Mouse (Mus musculus) spleen, adult 2 months (tissue): ENCODE measurements around the gene Tnfrsf1a. TPM values are rescaled to one million over a fixed set of nuclear protein-coding genes. Genes with fewer than 3 reads are reported as not detected.
A peak's percentile ranks its signal among the peaks of the same experiment; 100 is the strongest.

Source experiments
- DNase-seq, 2 experiments: peaks; one replicate each; pipeline versions ENCODE4 v3.0.0 to v3.0.0-alpha.2; 2012 to 2021; ENCODE audit warnings: low spot score in 2 of 2, low read depth in 1 of 2
- H3K27ac ChIP-seq: fragments of 200-500 bp; 2 replicates; pipeline ENCODE4 v1.5.1; 2012; ENCODE audit warnings: low read length, inconsistent platforms; ENCODE audit not compliant: insufficient read depth
- H3K27me3 ChIP-seq: fragments of 200-500 bp; 2 replicates; pipeline ENCODE4 v1.6.1; 2012; ENCODE audit warnings: mild to moderate bottlenecking, moderate library complexity, low read length, inconsistent platforms; ENCODE audit not compliant: control insufficient read depth, insufficient read depth
- H3K36me3 ChIP-seq: fragments of 200-500 bp; 2 replicates; pipeline ENCODE4 v1.6.1; 2012; ENCODE audit warnings: mild to moderate bottlenecking, low read length, inconsistent platforms; ENCODE audit not compliant: control insufficient read depth, insufficient read depth
- H3K4me1 ChIP-seq: fragments of 200-500 bp; 2 replicates; pipeline ENCODE4 v1.6.1; 2011; ENCODE audit warnings: inconsistent platforms; ENCODE audit not compliant: control insufficient read depth, insufficient read depth, insufficient read length
- H3K4me3 ChIP-seq: fragments of 200-500 bp; 2 replicates; pipeline ENCODE4 v1.5.1; 2011; ENCODE audit warnings: mild to moderate bottlenecking, inconsistent platforms; ENCODE audit not compliant: insufficient read depth, insufficient read length; ENCODE audit errors: extremely low read depth
- CTCF ChIP-seq: fragments of 200-500 bp; IDR thresholded peaks from 2 replicates; pipeline ENCODE4 v1.5.1; 2011; ENCODE audit warnings: mild to moderate bottlenecking, inconsistent platforms; ENCODE audit not compliant: insufficient read depth, insufficient read length, insufficient replicate concordance; ENCODE audit errors: extremely low read depth
- POLR2A ChIP-seq: fragments of 200-500 bp; IDR thresholded peaks from 2 replicates; pipeline ENCODE4 v1.6.1; 2011; ENCODE audit warnings: low read depth, low read length, inconsistent platforms
- WGBS: fragments of 180-500 bp; shearing (Covaris S2); methylation state at CpG from one replicate; pipeline ENCODE4 v1.1.7; 2018; 5-methylcytosine and 5-hydroxymethylcytosine counted together
- polyA plus RNA-seq: library from polyadenylated mRNA; depleted of rRNA; stranded (reverse); fragments of >200 nt; gene quantifications from 2 replicates; pipeline ENCODE4 v1.2.3, GENCODE M21; 2012

The Tnfrsf1a gene
- polyA plus RNA-seq, 1 experiment, result 51.3 TPM

GRCm38 (mm10) chr6:125365522-125365921 is 16.4 kb downstream of the Tnfrsf1a start:
- no peak overlapping the region for H3K4me3 ChIP-seq
- H3K27me3 ChIP-seq, result no peaks in the 10 kb centered on the region; the same call in 1 of the 2 replicates
- DNase-seq, result no peak
- 65% methylated on average over 5 of the region's 5 CpGs for WGBS
- no peak overlapping the region for H3K27ac ChIP-seq
- peaks cover 15% of the 10 kb centered on the region; the same call in 1 of the 2 replicates for H3K4me1 ChIP-seq
- no peak for TF ChIP-seq CTCF
- H3K36me3 ChIP-seq, result peaks cover 4% of the 10 kb centered on the region; the same call in 1 of the 2 replicates

GRCm38 (mm10) chr6:125366133-125366532 is 17.0 kb downstream of the Tnfrsf1a start:
- H3K27ac ChIP-seq, result no peak overlapping the region
- peaks cover 15% of the 10 kb centered on the region; the same call in 1 of the 2 replicates for H3K4me1 ChIP-seq
- TF ChIP-seq POLR2A, result no peak
- TF ChIP-seq CTCF, result no peak
- no peaks in the 10 kb centered on the region; the same call in 1 of the 2 replicates for H3K27me3 ChIP-seq
- peaks cover 4% of the 10 kb centered on the region; the same call in 1 of the 2 replicates for H3K36me3 ChIP-seq
- no peak overlapping the region for H3K4me3 ChIP-seq
- WGBS, result 73% methylated on average over 1 of the region's 1 CpGs
- no peak for DNase-seq

- H3K36me3 ChIP-seq, result no peaks in the 10 kb centered on the region
- no peak for DNase-seq
- H3K4me3 ChIP-seq, result no peak overlapping the region
- no peaks in the 10 kb centered on the region; the same call in 1 of the 2 replicates for H3K27me3 ChIP-seq
- peak overlapping the region; percentile 47 for H3K27ac ChIP-seq
- 4% methylated on average over 4 of the region's 4 CpGs for WGBS
- TF ChIP-seq POLR2A, result no peak
- no peak for TF ChIP-seq CTCF
- H3K4me1 ChIP-seq, result peaks cover 15% of the 10 kb centered on the region; the same call in 1 of the 2 replicates
Measured at GRCm38 (mm10) chr6:125367758-125368371, 18.7 kb downstream of the Tnfrsf1a start.

- 87% methylated on average over 6 of the region's 6 CpGs for WGBS
- peaks cover 3% of the 10 kb centered on the region for H3K4me1 ChIP-seq
- peaks cover 3% of the 10 kb centered on the region; the same call in 1 of the 2 replicates for H3K27me3 ChIP-seq
- no peak for DNase-seq
- H3K4me3 ChIP-seq, result no peak overlapping the region
- no peak overlapping the region for H3K27ac ChIP-seq
- H3K36me3 ChIP-seq, result no peaks in the 10 kb centered on the region
- TF ChIP-seq CTCF (no peak), POLR2A (no peak)
Measured at GRCm38 (mm10) chr6:125377042-125377441, 27.9 kb downstream of the Tnfrsf1a start.

- Histone ChIP-seq H3K27me3 (peaks cover 3% of the 10 kb centered on the region; the same call in 1 of the 2 replicates), H3K36me3 (no peaks in the 10 kb centered on the region), H3K27ac (no peak overlapping the region), H3K4me3 (no peak overlapping the region), H3K4me1 (peaks cover 3% of the 10 kb centered on the region)
- WGBS, result 51% methylated on average over 16 of the region's 16 CpGs
- TF ChIP-seq CTCF (no peak), POLR2A (no peak)
- no peak for DNase-seq
Measured at GRCm38 (mm10) chr6:125377582-125378451, 28.7 kb downstream of the Tnfrsf1a start.

GRCm38 (mm10) chr6:125378621-125379020 is 29.5 kb downstream of the Tnfrsf1a start:
- H3K27ac ChIP-seq, result no peak overlapping the region
- 65% methylated on average over 6 of the region's 6 CpGs for WGBS
- H3K4me3 ChIP-seq, result no peak overlapping the region
- no peaks in the 10 kb centered on the region for H3K36me3 ChIP-seq
- H3K4me1 ChIP-seq, result peaks cover 3% of the 10 kb centered on the region
- H3K27me3 ChIP-seq, result peaks cover 3% of the 10 kb centered on the region; the same call in 1 of the 2 replicates
- no peak for DNase-seq
- no peak for TF ChIP-seq CTCF
- TF ChIP-seq POLR2A, result no peak
